Mouse (Mus musculus): ENCODE measurements around the gene B230104I21Rik. TPM values are rescaled to one million over a fixed set of nuclear protein-coding genes. Genes with fewer than 3 reads are reported as not detected.

B230104I21Rik gene
- total RNA-seq, 2 experiments from 2014 or later = not detected

DNA sequence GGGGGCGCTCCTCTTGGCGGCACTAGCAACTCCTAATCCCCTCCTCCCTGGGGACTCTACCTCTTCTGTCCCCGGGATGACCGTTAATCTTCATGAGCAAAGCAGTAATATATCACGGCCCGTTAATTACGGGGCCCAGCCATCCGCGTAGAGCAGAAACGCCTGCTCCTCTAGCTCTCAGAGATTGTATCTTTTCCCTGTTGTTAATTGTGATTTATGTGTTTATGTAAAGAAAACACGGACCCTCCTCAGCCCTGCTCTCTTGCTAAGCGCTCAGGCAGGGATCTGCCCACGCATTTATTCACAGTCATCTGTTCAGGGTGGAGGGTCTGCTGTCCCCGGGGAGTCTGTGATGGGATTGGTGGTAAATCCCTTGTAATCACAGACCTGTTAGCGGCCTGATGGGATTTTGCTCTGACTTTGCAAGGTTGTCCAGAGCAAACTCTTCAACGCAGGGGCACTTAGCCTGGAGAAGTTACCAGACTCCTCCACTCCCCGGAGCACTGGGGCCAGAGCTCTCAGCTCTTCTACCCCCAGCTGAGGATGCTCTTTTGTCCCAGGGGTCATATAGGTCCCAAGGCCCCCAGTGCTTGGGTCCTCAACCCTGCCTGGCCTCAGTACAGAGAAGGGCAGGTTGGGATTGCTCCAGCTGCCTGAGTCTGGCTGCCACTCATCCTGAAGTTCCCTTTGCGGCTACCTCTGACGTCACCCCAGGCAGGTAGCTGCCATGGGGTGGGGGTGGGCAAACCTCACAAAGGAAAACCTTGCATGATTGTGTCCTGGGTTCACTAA, 11.0 kb downstream of the B230104I21Rik start:
- intact Hi-C loops (cut with DNase I) = no loop called here
- DNase-seq = no peak

DNA sequence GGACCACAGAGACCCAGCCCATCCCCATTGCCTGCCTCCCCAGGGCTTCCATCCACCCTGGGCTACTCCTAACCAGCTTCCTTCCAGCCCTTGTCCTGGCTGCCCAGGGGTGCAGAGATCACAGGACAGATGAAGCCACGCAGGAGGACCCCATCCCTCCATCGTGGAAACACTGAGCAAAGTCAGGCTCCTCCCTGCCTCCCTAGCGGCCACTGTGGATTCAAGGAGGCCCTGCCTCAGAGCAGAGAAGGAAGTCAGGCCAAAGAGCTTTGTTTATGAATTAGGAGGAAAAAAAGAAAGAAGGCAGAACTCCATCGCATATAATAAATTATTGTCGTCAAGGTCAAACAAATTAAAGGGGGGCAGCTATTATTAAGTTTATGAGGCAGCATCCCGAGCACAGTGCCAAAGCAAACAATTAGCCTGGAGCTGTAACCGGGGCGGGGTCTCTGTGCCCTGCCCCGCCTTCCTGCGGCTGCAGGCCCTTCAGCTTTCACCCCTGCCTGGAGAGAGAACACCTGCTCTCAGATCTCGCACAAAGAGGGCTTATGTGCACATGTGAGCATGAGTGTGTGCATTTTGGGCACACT, 12.4 kb downstream of the B230104I21Rik start:
- intact Hi-C loops (cut with DNase I) = no loop called here
- DNase-seq = no peak

DNA sequence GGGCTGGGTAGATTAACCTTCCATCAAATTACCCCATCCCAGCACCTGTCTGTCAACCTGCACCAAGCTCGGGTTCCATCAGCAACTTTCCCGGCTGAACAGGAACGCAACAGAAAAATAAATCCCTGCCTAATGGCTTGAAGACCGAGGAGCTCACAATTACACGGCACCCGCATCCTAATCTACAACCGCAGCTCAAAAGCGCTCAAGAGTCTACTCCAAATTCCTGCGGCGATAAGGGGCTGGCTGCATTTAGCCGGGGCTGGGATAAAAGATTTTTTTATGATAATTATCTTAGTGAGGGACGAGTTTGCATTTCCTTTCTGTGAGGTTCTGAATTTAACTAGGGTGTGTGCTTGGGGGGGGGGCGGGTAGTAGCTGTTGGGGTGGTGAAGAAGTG, 16.3 kb downstream of the B230104I21Rik start:
- intact Hi-C loops (cut with DNase I) = no loop called here
- DNase-seq = no peak

DNA sequence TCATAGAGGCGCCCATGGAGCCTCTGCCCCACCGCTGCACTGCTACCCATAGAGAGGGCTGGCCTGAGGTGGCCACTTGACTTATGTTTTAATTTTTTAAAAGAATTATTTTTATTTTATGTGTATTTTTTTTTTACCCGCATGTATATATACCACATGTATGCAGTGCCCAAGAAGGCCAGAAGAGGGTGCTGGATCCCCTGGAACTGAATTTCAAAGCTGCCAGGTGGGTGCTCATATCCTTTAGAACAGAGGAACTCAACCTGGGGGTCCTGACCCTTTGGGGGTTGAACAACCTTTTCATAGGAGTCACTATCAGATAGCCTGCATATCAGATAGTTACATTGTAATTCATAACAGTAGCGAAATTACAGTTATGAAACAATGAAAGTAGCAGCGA, 19.5 kb downstream of the B230104I21Rik start:
- no peak for DNase-seq
- intact Hi-C loops (cut with DNase I) = no loop called here

- DNase-seq = peak in 1 of 2 experiments; percentile 49
- intact Hi-C loops (cut with DNase I) = loop anchor here (2.0 kb wide), 1 partner anchor 30 kb away; no protein-coding TSS in a partner anchor
Measured at GRCm38 (mm10) chr4:154358370-154358769, 22.4 kb downstream of the B230104I21Rik start.

DNA sequence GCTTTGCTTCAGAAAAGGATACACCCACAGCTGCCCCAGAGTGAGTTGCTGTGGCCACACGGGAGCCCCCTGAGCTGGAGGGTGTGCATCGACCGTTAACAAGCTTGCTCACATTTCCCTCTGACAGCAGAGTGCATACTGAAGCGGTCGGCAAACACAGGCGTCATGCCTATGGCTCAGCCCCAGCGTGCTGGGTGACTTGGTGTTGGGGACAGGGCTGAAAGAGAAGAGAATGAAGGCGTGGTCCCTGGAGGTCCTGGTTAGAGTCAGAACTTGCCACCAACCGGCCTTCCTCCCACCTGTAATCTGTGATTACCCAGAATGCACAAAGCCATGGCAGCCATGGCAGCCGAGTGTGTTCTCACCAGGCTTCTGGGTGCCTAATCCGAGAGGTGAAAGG, 22.9 kb downstream of the B230104I21Rik start:
- intact Hi-C loops (cut with DNase I) = loop anchor here (2.0 kb wide), 1 partner anchor 30 kb away; no protein-coding TSS in a partner anchor
- DNase-seq = no peak

GRCm38 (mm10) chr4:154359762-154360300, 23.9 kb downstream of the B230104I21Rik start:
- intact Hi-C loops (cut with DNase I) = loop anchor here (2.0 kb wide), 1 partner anchor 31 kb away; no protein-coding TSS in a partner anchor
- DNase-seq = peak in 1 of 2 experiments; percentile 10

DNA sequence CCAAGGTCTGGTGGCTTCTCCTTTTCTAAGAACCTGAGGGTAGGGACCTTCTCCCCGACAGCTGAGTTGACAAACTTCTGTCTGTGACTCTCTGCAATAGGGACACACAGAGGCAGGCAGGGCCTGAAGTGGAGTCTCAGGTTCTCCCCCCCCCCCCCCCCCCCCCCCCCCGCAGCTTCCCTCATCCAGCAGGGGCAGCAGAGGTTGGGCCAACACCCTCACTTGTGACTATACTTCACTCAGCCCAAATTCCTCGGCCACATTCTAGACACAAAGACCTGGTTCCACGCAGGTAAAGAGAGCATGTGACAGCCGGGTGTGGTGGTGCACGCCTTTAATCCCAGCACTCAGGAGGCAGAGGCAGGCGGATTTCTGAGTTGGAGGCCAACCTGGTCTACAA, 24.5 kb downstream of the B230104I21Rik start:
- intact Hi-C loops (cut with DNase I) = no loop called here

GRCm38 (mm10) chr4:154360850-154361249, 24.9 kb downstream of the B230104I21Rik start:
- no peak for DNase-seq
- intact Hi-C loops (cut with DNase I) = no loop called here

More for the DNA sequence above, 24.5 kb downstream of the B230104I21Rik start:
- DNase-seq = no peak

- intact Hi-C loops (cut with DNase I) = no loop called here
- no peak for DNase-seq
Measured at GRCm38 (mm10) chr4:154364752-154365151, 28.8 kb downstream of the B230104I21Rik start.

- no peak for DNase-seq
- intact Hi-C loops (cut with DNase I) = no loop called here
Measured at GRCm38 (mm10) chr4:154366836-154367235, 30.9 kb downstream of the B230104I21Rik start.

DNA sequence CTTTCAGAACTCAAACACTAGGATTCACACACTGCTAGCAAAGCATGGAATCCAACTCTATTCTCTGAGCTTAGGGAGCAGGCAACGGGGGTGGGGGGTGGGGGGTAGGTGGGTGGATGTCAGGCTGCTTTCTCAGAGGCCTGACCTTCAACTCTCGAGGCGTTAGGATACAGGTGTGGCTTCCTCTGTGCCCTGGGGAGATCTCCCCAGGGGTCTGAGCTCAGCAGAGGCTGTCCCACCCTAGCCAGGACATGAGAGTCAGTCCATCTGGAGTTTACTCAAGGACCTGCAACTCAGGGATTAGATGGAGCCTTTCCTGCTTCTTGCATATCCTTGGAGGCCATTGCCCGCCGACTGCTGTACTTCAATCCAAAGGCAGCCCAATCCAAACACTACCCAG, 33.2 kb downstream of the B230104I21Rik start:
- intact Hi-C loops (cut with DNase I) = no loop called here
- no peak for DNase-seq

DNA sequence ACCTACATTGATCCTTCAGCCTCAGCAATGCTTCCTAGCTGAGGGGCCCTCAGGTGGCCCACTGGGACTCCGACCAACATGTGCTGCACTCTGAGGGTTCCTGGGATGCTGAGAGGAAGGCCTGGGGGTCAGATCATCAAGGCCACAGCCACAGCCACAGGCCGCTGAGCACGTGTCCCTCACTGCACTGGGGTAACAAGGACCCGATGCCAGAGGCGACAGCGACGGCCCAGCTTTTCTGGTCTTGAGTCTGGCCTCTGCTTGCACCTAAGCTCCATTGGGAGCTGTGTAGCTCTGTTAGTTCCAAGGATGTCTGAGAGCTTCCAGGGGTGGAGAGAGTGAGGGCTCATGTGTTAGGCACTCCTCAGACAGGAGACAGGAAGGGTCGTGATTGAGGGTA, 34.9 kb downstream of the B230104I21Rik start:
- no peak for DNase-seq
- intact Hi-C loops (cut with DNase I) = no loop called here

DNA sequence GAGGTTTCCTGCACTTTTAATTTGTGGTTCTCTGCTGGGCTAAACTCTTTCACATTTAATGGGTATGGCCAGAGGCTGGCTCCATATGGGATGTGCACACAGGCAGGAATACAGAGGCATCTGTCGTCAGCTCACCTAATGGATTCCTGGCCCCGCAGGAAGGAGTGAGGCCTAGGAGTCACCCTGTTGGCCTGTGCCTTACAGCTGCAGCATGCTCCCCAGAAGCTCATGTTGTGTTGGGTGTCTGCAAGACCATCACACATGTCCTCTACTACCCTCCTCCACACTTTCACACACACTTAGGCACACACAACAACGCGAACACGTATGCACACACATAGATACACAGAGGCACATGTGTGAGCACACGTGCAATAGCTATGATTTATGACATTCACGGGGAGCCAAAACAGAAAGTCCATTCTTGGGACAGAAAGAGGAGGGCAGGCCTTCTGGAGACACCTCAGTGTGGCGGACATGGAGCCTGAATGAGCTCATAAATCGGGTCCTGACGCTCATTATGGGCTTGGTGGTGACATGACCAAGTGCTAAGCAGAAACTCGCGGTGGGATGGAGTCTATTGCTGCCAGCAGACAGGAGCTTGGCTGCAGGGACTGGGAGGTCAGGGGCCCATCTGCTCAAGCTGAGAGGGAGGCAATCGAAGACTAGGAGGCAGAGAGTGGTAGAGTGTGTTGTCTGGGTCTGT, 35.8 kb downstream of the B230104I21Rik start:
- intact Hi-C loops (cut with DNase I) = no loop called here
- no peak for DNase-seq

- intact Hi-C loops (cut with DNase I) = no loop called here
- no peak for DNase-seq
Measured at GRCm38 (mm10) chr4:154375939-154376625, 40.2 kb downstream of the B230104I21Rik start.

GRCm38 (mm10) chr4:154378876-154379275, 42.9 kb downstream of the B230104I21Rik start:
- no peak for DNase-seq
- intact Hi-C loops (cut with DNase I) = no loop called here

- intact Hi-C loops (cut with DNase I) = no loop called here
- DNase-seq = no peak
Measured at GRCm38 (mm10) chr4:154385208-154385607, 49.3 kb downstream of the B230104I21Rik start.

GRCm38 (mm10) chr4:154385918-154386317, 50.0 kb downstream of the B230104I21Rik start:
- intact Hi-C loops (cut with DNase I) = no loop called here
- no peak for DNase-seq

DNA sequence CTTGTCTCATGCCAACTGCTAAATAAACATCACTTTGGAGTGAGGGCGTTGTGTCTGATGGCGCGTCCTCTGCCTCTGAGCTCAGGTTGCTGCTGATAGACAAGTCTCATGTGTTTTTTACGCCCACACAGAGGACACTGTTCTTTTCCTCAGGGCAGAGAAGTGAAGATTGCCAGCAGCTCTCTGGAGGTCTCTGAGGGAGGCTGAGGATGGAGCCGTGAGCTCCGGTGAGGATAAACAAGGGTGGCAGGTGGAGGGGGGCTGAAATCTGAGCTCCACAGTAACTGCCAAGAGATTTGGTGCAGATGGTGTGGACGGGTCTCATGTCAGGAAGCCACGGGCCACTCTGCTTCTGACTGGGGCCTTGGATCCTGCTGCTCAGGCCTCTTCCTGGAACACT, 50.9 kb downstream of the B230104I21Rik start:
- intact Hi-C loops (cut with DNase I) = no loop called here
- DNase-seq = no peak

DNA sequence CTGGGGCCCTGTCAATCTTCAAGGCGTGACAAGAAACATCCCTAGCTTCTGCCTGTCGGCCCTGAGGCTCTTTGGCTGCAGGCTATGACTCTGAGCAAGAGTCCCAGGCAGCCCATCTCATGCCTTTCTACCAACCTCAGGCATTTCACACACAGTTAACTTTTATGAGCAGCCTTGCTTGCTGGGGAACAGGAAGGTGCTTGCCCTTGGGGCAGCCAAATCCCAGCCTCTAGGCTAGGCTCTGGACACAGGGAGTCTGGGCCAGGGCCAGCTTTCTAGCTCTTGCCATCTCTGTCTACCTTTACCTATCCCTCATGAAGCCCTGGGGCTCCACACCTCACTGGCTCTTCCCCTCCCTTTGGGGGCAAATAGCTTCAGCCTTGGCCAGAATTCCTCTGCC, 53.7 kb downstream of the B230104I21Rik start:
- intact Hi-C loops (cut with DNase I) = no loop called here
- DNase-seq = no peak

Measured in heart, postnatal 10 days (tissue).